Mouse (Mus musculus): Measurements from ENCODE around the gene Gm26566. TPM values are rescaled to one million over a fixed set of nuclear protein-coding genes. Genes with fewer than 3 reads are reported as not detected.

Gm26566 gene
- 1.4 TPM for total RNA-seq (2023)

DNA sequence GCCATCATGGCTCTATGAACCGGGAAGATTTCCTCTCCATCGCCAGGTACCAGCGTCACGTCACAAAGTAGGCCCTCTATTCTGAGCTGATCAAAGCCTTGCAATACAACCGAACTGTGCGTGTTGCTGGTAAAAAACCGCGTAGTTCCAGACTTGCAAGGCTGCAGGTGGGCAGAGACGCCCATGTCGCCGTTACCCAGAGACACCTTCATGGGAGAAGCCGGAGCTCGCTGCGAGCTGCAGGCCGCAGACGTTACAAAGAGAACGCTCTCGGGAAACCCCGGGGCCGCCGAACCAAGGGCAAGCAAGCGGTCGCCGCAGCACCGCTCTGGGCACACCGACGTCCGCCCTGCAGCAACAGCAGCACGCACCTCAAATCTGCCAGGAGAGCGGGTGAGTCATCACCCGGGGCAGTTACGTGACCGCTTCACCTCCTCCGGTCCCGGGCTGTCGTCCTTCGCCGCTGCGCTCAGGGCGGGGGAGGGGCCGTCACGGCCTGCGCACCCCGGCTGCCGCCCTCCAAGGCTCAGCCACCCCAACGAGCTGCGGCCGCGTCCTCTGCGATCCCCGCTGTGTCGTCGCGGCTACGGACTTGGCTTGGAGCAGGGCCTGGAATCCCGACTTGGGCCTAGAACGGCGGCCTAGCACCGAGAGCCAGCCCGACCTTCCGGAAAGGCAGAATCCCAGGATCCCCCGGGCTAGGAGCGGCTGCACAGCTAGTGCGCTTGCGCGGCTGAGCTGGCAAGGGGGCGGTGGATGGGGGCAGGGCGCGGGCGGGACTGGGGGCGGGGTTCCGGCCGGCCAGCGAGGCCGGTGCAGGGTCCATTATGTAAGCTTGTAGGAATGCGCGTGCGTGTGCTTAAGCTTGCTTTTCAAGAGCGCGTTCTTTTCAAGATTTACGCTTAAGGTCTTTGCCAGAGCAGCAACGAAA, at the start of gene Gm26566, which contains the start of gene Klhl9:
Gene Gm26566, plus strand, starts transcription at position 15 of the 931 bp plus-strand sequence.
Gene Klhl9, minus strand, starts transcription at position 675 of the 931 bp plus-strand sequence.

DNA sequence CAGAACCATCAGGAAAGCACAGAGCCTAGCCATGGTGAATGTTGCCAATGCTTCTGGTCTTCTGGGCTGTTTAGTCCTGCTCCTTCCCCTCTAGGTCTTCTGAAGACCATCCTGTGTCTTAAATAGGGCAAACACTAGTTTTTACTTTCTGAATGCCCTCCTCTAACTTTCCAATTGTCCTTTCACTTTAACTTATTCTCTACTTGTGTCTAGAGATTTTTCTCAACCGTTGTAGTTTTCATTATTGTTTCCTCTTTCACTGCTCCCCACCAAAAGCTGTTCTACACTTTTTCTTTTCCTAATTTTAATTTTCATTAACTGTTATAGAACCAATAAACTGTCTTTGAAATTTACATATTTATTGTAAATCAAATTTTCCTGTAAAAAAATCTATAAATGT, 44.8 kb upstream of the Gm26566 start, which contains the start of gene Ifna16:
Gene Ifna16, minus strand, starts transcription at position 101 of the 400 bp plus-strand sequence.

DNA sequence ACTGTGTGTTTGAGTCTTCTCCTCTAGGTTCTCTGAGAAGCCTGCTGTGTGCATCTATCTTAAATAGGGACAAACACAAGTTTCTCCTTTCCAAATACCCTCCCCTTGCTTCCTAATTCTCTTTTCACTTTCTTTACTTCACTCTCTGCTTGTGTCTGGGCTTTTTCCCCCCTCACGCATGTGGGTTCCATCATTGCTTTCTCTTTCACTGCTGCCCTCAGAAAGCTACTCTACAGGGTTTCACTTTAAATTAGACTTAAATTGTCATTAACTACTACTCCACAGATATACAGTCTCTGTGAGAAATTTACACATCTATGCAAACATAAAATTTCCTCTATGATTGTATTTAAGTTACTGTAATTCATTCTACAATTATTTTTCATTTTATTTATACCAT, 37.8 kb upstream of the Gm26566 start, which contains the start of gene Ifna2:
Gene Ifna2, minus strand, starts transcription at position 101 of the 400 bp plus-strand sequence.

DNA sequence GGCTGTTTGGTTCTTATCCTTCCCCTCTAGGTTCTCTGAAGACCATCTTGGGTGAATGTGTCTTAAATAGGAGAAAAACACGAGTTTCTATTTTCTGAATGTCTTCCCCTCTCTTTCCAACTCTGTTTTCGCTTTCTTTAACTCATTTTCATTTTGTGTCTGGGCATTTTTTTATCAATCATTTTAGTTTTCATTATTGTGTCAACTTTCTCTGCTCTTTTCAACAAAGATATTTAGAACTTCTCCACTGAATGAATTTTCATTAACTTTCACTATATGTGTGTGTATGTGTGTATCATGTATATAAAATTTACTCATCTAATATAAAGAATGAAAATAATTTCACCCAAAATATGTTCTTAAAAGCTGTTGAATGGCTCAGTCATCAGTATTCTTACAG, 30.3 kb upstream of the Gm26566 start, which contains the start of gene Ifnab:
Gene Ifnab, minus strand, starts transcription at position 101 of the 400 bp plus-strand sequence.

DNA sequence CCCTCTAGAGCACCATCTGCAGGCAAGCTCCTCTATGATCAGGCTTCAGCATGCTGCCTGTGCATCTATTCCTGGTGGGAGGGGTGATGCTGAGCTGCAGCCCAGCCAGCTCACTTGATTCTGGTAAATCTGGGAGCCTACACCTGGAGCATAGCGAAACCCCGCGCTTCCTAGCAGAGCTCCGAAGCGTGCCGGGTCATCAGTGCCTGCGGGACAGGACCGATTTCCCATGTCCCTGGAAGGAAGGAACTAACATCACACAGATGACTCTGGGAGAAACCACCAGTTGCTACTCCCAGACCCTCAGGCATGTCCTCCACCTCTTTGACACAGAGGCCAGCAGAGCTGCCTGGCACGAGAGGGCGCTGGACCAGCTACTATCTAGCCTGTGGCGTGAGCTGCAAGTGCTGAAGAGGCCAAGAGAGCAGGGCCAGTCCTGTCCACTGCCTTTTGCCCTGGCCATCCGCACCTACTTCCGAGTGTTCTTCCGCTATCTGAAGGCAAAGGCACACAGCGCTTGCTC, 33.3 kb downstream of the Gm26566 start, which contains the start of gene Gm13271:
Gene Gm13271, plus strand, starts transcription at position 51 of the 523 bp plus-strand sequence.

DNA sequence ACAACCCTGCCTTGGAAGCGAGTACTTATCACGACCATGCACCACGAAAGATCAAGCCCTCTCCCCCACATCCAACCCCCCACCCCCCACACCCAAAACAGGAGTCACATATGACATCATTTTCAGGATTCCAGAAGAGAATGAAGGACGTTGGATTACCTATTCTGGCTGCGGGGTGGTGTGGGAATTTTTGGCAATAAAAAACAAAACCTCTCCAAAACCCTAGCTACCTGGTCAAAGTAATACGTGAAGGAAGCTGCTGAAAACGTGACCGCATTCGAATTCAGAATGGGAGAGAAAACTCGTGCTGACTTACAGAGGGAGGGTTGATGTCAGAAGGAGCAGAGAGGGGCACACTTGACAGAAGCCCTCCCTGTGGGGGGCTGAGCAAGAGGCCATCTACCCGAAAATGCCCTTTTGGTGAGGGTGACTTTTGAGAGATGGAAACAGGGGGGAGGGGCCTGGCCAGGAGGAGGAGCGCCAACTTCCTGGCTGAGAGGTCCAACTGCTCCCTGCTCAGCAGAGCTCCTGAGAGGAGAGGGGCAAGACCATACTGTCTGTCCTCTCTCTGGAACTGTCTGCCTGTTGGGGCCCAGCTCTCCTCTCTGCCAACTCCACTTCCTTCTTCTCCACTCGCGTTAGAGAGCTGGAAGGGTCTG, 38.1 kb downstream of the Gm26566 start, which contains the start of gene Gm13283:
Gene Gm13283, plus strand, starts transcription at position 510 of the 659 bp plus-strand sequence.

Other genes starting within 250 kb of the Gm26566 start
- gene Ifnb1, start 199.0 kb upstream of the Gm26566 start, total RNA-seq (2023), result not detected
- not detected for gene Ifna15, start 163.6 kb upstream of the Gm26566 start, total RNA-seq (2023)
- gene Ifna14, start 150.0 kb upstream of the Gm26566 start, total RNA-seq (2023), result not detected
- gene Ifna9, start 129.4 kb upstream of the Gm26566 start, total RNA-seq (2023), result not detected
- gene Ifna12, start 118.4 kb upstream of the Gm26566 start, total RNA-seq (2023), result not detected
- not detected for gene C87499, start 87.4 kb upstream of the Gm26566 start, total RNA-seq (2023)
- not detected for gene Ifna13, start 77.3 kb upstream of the Gm26566 start, total RNA-seq (2023)
- not detected for gene Ifna16, start 44.9 kb upstream of the Gm26566 start, total RNA-seq (2023)
- gene Ifna2, start 37.9 kb upstream of the Gm26566 start, total RNA-seq (2023), result not detected
- not detected for gene Ifnab, start 30.4 kb upstream of the Gm26566 start, total RNA-seq (2023)
- gene Klhl9, start 660 bp downstream of the Gm26566 start, total RNA-seq (2023), result 38.7 TPM
- gene Gm13271, start 33.1 kb downstream of the Gm26566 start, total RNA-seq (2023), result not detected
- not detected for gene Gm13283, start 38.3 kb downstream of the Gm26566 start, total RNA-seq (2023)
- gene Gm13290, start 52.0 kb downstream of the Gm26566 start, total RNA-seq (2023), result not detected
- not detected for gene Gm13289, start 55.1 kb downstream of the Gm26566 start, total RNA-seq (2023)
- not detected for gene Gm13272, start 58.0 kb downstream of the Gm26566 start, total RNA-seq (2023)
- gene Ifnz, start 60.3 kb downstream of the Gm26566 start, total RNA-seq (2023), result not detected
- not detected for gene Gm13276, start 63.9 kb downstream of the Gm26566 start, total RNA-seq (2023)
- gene Gm13277, start 66.8 kb downstream of the Gm26566 start, total RNA-seq (2023), result not detected
- gene Gm13278, start 69.7 kb downstream of the Gm26566 start, total RNA-seq (2023), result not detected
- gene Gm13275, start 72.7 kb downstream of the Gm26566 start, total RNA-seq (2023), result not detected
- gene Gm13279, start 75.6 kb downstream of the Gm26566 start, total RNA-seq (2023), result not detected
- gene Gm13285, start 77.9 kb downstream of the Gm26566 start, total RNA-seq (2023), result not detected
- gene Gm13287, start 81.4 kb downstream of the Gm26566 start, total RNA-seq (2023), result not detected
- not detected for gene Gm13288, start 83.7 kb downstream of the Gm26566 start, total RNA-seq (2023)
- gene Ifna7, start 94.4 kb downstream of the Gm26566 start, total RNA-seq (2023), result not detected
- not detected for gene Ifna11, start 98.2 kb downstream of the Gm26566 start, total RNA-seq (2023)
- gene Ifna6, start 105.6 kb downstream of the Gm26566 start, total RNA-seq (2023), result not detected
- gene Ifna5, start 113.7 kb downstream of the Gm26566 start, total RNA-seq (2023), result not detected
- not detected for gene Ifna4, start 120.1 kb downstream of the Gm26566 start, total RNA-seq (2023)
- not detected for gene Ifna1, start 128.3 kb downstream of the Gm26566 start, total RNA-seq (2023)
- gene Ifne, start 158.4 kb downstream of the Gm26566 start, total RNA-seq (2023), result not detected

Measured in CD8-positive naive resting alpha-beta T cell, adult 57 days (primary cell).